Mouse (Mus musculus) MEL (cell line): ENCODE results near the gene Pi4k2a. TPM values are rescaled to one million over a fixed set of nuclear protein-coding genes. Genes with fewer than 3 reads are reported as not detected.

ENCODE experiments used
- DNase-seq: peaks from one replicate; pipeline ENCODE4 v3.0.0; 2011; ENCODE audit warnings: low read depth, low spot score
- H3K27ac ChIP-seq: 2 replicates; pipeline ENCODE4 v1.5.1; 2012; ENCODE audit warnings: low read depth, mild to moderate bottlenecking, control low read depth, low read length, moderate library complexity; ENCODE audit not compliant: control insufficient read depth
- H3K27me3 ChIP-seq, 2 experiments: fragments of 150-350 bp in 1 of 2; sonication (generic) in 1 of 2; 2 replicates each; pipeline ENCODE4 v1.6.1; 2012; ENCODE audit warnings: low read length in 2 of 2, mild to moderate bottlenecking in 2 of 2, improper control_type of control experiment in 1 of 2, moderate library complexity in 1 of 2; ENCODE audit not compliant: insufficient read depth in 2 of 2, control insufficient read depth in 1 of 2
- H3K36me3 ChIP-seq, 2 experiments: 2 replicates each; pipeline ENCODE4 v1.6.1; 2012 to 2014; ENCODE audit warnings: low read length in 2 of 2, improper control_type of control experiment in 1 of 2, inconsistent platforms in 1 of 2, mild to moderate bottlenecking in 1 of 2; ENCODE audit not compliant: insufficient read depth in 2 of 2, control insufficient read depth in 1 of 2
- H3K4me1 ChIP-seq, 2 experiments: fragments of 150-350 bp in 1 of 2; sonication (generic) in 1 of 2; 2 replicates each; pipeline ENCODE4 v1.6.1; 2012; ENCODE audit warnings: low read length in 2 of 2, improper control_type of control experiment in 1 of 2, mild to moderate bottlenecking in 1 of 2; ENCODE audit not compliant: insufficient read depth in 2 of 2, control insufficient read depth in 1 of 2
- H3K4me3 ChIP-seq, 2 experiments: fragments of 150-350 bp in 1 of 2; sonication (generic) in 1 of 2; 2 replicates each; pipeline ENCODE4 v1.5.1; 2012; ENCODE audit warnings: low read depth in 2 of 2, low read length in 2 of 2, mild to moderate bottlenecking in 2 of 2, moderate library complexity in 2 of 2, control low read depth in 1 of 2, improper control_type of control experiment in 1 of 2; ENCODE audit not compliant: control insufficient read depth in 1 of 2, insufficient read depth in 1 of 2
- H3K79me2 ChIP-seq: 2 replicates; pipeline ENCODE4 v1.6.1; 2012; ENCODE audit warnings: mild to moderate bottlenecking, low read length, moderate library complexity; ENCODE audit not compliant: control insufficient read depth, poor library complexity, insufficient read depth
- H3K9ac ChIP-seq: 2 replicates; pipeline ENCODE4 v1.6.1; 2012; ENCODE audit warnings: low read depth, mild to moderate bottlenecking, control low read depth, low read length, moderate library complexity; ENCODE audit not compliant: control insufficient read depth, poor library complexity, severe bottlenecking
- H3K9me3 ChIP-seq: fragments of 150-350 bp; sonication (generic); replicated peaks from 2 replicates; pipeline ENCODE4 v1.6.1; 2012; ENCODE audit warnings: mild to moderate bottlenecking, low read length, improper control_type of control experiment, moderate library complexity; ENCODE audit not compliant: insufficient read depth
- BHLHE40 ChIP-seq: IDR thresholded peaks from 2 replicates; pipeline ENCODE4 v1.6.1; 2012; ENCODE audit warnings: low read depth, mild to moderate bottlenecking, inconsistent platforms, low read length, improper control_type of control experiment, borderline replicate concordance
- CHD1 ChIP-seq: IDR thresholded peaks from 2 replicates; pipeline ENCODE4 v1.6.1; 2012; ENCODE audit warnings: low read depth, mild to moderate bottlenecking, inconsistent platforms, low read length, improper control_type of control experiment
- ELF1 ChIP-seq: IDR thresholded peaks from 2 replicates; pipeline ENCODE4 v1.6.1; 2014; ENCODE audit warnings: low read depth, mild to moderate bottlenecking, inconsistent platforms, low read length, improper control_type of control experiment, moderate library complexity
- ETS1 ChIP-seq: IDR thresholded peaks from 2 replicates; pipeline ENCODE4 v1.6.1; 2012; ENCODE audit warnings: low read depth, mild to moderate bottlenecking, inconsistent platforms, low read length, improper control_type of control experiment, moderate library complexity
- GABPA ChIP-seq: IDR thresholded peaks from 2 replicates; pipeline ENCODE4 v1.6.1; 2012; ENCODE audit warnings: low read depth, mild to moderate bottlenecking, inconsistent platforms, low read length, improper control_type of control experiment, moderate library complexity
- GATA1 ChIP-seq: IDR thresholded peaks from 2 replicates; pipeline ENCODE4 v1.6.1; 2011; ENCODE audit warnings: low read depth, low read length, improper control_type of control experiment
- HCFC1 ChIP-seq: IDR thresholded peaks from 2 replicates; pipeline ENCODE4 v1.6.1; 2012; ENCODE audit warnings: low read depth, mild to moderate bottlenecking, inconsistent platforms, low read length, improper control_type of control experiment, moderate library complexity
- KAT2A ChIP-seq: conservative IDR thresholded peaks from 2 replicates; pipeline ENCODE4 v1.6.1; 2012; ENCODE audit warnings: low read depth, low read length, improper control_type of control experiment, inconsistent platforms
- MAZ ChIP-seq: IDR thresholded peaks from 2 replicates; pipeline ENCODE4 v1.6.1; 2012; ENCODE audit warnings: low read depth, mild to moderate bottlenecking, inconsistent platforms, low read length, improper control_type of control experiment
- MEF2A ChIP-seq: IDR thresholded peaks from 2 replicates; pipeline ENCODE4 v1.6.1; 2014; ENCODE audit warnings: low read depth, mild to moderate bottlenecking, inconsistent platforms, low read length, improper control_type of control experiment; ENCODE audit not compliant: poor library complexity, insufficient replicate concordance, severe bottlenecking; ENCODE audit errors: extremely low read depth
- MYC ChIP-seq: IDR thresholded peaks from 2 replicates; pipeline ENCODE4 v1.6.1; 2011; ENCODE audit warnings: low read depth, mild to moderate bottlenecking, low read length, improper control_type of control experiment, moderate library complexity
- POLR2AphosphoS2 ChIP-seq: IDR thresholded peaks from 2 replicates; pipeline ENCODE4 v1.6.1; 2011; ENCODE audit warnings: low read length, improper control_type of control experiment
- POLR2AphosphoS5 ChIP-seq: IDR thresholded peaks from 2 replicates; pipeline ENCODE4 v1.6.1; 2012; ENCODE audit warnings: low read depth, borderline replicate concordance, mild to moderate bottlenecking, inconsistent platforms, low read length, moderate library complexity, mixed read lengths
- RAD21 ChIP-seq: IDR thresholded peaks from 2 replicates; pipeline ENCODE4 v1.6.1; 2011; ENCODE audit warnings: mild to moderate bottlenecking, low read depth, low read length, improper control_type of control experiment
- RCOR1 ChIP-seq: IDR thresholded peaks from 2 replicates; pipeline ENCODE4 v1.6.1; 2012; ENCODE audit warnings: low read depth, mild to moderate bottlenecking, inconsistent platforms, low read length, improper control_type of control experiment
- SMC3 ChIP-seq: IDR thresholded peaks from 2 replicates; pipeline ENCODE4 v1.6.1; 2011; ENCODE audit warnings: low read depth, low read length, improper control_type of control experiment
- TBP ChIP-seq: IDR thresholded peaks from 2 replicates; pipeline ENCODE4 v1.8.0; 2011; ENCODE audit warnings: low read depth, low read length, improper control_type of control experiment
- TCF12 ChIP-seq: IDR thresholded peaks from 2 replicates; pipeline ENCODE4 v1.6.1; 2014; ENCODE audit warnings: low read depth, mild to moderate bottlenecking, inconsistent platforms, low read length, improper control_type of control experiment, moderate library complexity
- USF2 ChIP-seq, 2 experiments: IDR thresholded peaks; 2 replicates each; pipeline ENCODE4 v1.6.1; 2011 to 2012; ENCODE audit warnings: improper control_type of control experiment in 2 of 2, low read length in 2 of 2, borderline replicate concordance in 1 of 2, inconsistent platforms in 1 of 2, low read depth in 1 of 2, mild to moderate bottlenecking in 1 of 2; ENCODE audit not compliant: insufficient read depth in 1 of 2
- ZC3H11A ChIP-seq: IDR thresholded peaks from 2 replicates; pipeline ENCODE4 v1.6.1; 2012; ENCODE audit warnings: low read depth, mild to moderate bottlenecking, inconsistent platforms, low read length, improper control_type of control experiment
- ZKSCAN1 ChIP-seq: IDR thresholded peaks from 2 replicates; pipeline ENCODE4 v1.6.1; 2012; ENCODE audit warnings: low read depth, mild to moderate bottlenecking, inconsistent platforms, low read length, improper control_type of control experiment, moderate library complexity
- ZNF384 ChIP-seq: IDR thresholded peaks from 2 replicates; pipeline ENCODE4 v1.6.1; 2012; ENCODE audit warnings: low read depth, mild to moderate bottlenecking, inconsistent platforms, low read length, improper control_type of control experiment
- polyA plus RNA-seq, 2 experiments: library from polyadenylated mRNA; stranded (reverse) in 1 of 2; unstranded in 1 of 2; fragments of >175 nt in 1 of 2; fragments of >200 nt in 1 of 2; gene quantifications; 2 replicates each; pipeline versions ENCODE4 v1.2.1 to v1.2.4; 2012; ENCODE audit warnings: low replicate concordance in 2 of 2, low read depth in 1 of 2; ENCODE audit not compliant: insufficient read length in 2 of 2, insufficient read depth in 1 of 2, missing spikeins in 1 of 2
- total RNA-seq: library from RNA; depleted of rRNA; stranded (reverse); fragments of 300-350 nt; gene quantifications from 2 replicates; pipeline ENCODE4 v1.2.3, GENCODE M21; 2012

Pi4k2a gene
- total and polyA plus RNA-seq, 3 experiments: 10.2 to 30.3 TPM; not detected in 1

DNA sequence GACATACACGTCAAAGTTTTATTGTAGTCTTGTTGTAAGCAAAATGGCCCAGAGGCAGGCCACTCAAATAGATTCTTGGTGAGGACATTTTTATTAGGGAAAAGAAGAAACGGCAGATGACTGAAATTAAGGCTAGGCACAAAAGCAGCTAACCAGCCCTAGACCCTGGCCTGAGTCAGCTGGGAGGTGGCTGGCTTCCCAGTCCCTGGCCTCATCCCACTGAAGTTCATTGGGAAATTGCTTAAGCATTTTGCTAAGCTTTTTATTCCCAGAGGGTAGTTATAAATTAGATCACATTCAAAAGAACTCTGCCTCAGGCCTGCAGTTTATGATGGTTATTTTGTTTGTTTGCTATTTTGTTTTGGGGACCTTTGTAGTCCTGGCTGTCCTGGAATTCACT is 34.4 kb upstream of the Pi4k2a start:
- Histone ChIP-seq H3K27me3 (peaks cover 17 to 33% of the 10 kb centered on the region in 2 experiments), H3K9me3 (no peaks in the 10 kb centered on the region), H3K79me2 (no peaks in the 10 kb centered on the region), H3K4me1 (no peaks in the 10 kb centered on the region), H3K36me3 (no peaks in the 10 kb centered on the region), H3K4me3 (no peak overlapping the region), H3K9ac (no peak overlapping the region), H3K27ac (no peak overlapping the region)
- no peak for DNase-seq
- no peak for TF ChIP-seq MEF2A
- no peak for TF ChIP-seq MYC
- no peak for TF ChIP-seq ELF1
- TF ChIP-seq TBP: no peak
- no peak for TF ChIP-seq MAZ
- no peak for TF ChIP-seq ZC3H11A
- no peak for TF ChIP-seq GABPA
- no peak for TF ChIP-seq CHD1
- TF ChIP-seq ZKSCAN1: no peak
- no peak for TF ChIP-seq KAT2A
- no peak for TF ChIP-seq ETS1
- no peak for TF ChIP-seq POLR2AphosphoS5
- TF ChIP-seq BHLHE40: no peak

DNA sequence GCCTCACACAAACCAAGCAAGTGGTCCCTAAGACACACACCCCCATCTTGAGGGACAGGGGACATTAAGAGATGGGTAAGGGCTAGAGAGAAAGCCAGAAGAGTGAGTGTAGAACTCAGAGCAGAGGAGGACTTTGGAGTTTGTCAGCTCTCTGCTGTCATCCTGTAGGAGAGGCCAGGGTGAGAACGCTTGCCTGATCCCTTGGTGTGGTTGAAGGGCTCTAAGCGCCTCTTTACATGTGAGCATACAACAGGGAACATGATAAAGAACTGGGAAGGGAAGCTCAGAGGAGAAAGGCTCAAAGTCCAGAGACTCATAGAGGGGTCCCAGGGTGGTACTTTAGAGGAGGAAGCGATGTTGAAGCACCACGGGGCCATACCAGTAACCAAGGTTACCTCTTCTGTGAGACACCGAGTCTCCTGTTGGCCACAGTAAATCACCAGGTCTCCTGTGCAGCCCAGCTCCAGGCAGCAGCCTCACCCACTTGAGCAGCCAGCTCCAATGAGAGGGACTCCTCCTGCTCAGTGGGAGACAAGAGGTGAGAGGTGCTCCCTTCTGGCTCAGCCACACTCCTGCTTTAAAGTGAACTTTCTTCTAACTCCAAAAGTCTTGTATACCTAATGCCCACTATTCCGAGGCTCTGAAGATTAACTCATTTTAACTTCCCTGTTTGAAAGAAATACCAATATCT is 33.4 kb upstream of the Pi4k2a start:
- no peak overlapping the region for H3K27ac ChIP-seq
- H3K36me3 ChIP-seq: no peaks in the 10 kb centered on the region
- no peaks in the 10 kb centered on the region for H3K4me1 ChIP-seq
- H3K9me3 ChIP-seq: no peaks in the 10 kb centered on the region
- H3K4me3 ChIP-seq: no peak overlapping the region
- no peaks in the 10 kb centered on the region for H3K79me2 ChIP-seq
- no peak for DNase-seq
- no peak for TF ChIP-seq POLR2AphosphoS2
- no peak for TF ChIP-seq ZC3H11A
- TF ChIP-seq GATA1: no peak
- TF ChIP-seq USF2 (IDR thresholded peaks at IDR 0.05; ENCODE audit: borderline replicate concordance in 1 of 2, insufficient read depth in 1 of 2, low read depth in 1 of 2, low read length in 2 of 2): no peak
- TF ChIP-seq RAD21: no peak
- no peak for TF ChIP-seq ZNF384
- TF ChIP-seq RCOR1: no peak
- TF ChIP-seq HCFC1: no peak
- TF ChIP-seq TCF12: no peak
- no peak for TF ChIP-seq SMC3
- H3K9ac ChIP-seq: no peak overlapping the region
- peaks cover 19 to 33% of the 10 kb centered on the region in 2 experiments for H3K27me3 ChIP-seq
